Mouse (Mus musculus): ENCODE results near the gene Prr12. TPM values are rescaled to one million over a fixed set of nuclear protein-coding genes. Genes with fewer than 3 reads are reported as not detected.

The Prr12 gene
- polyA plus RNA-seq, 1 experiment from 2014 or later: 18.9 TPM

DNA sequence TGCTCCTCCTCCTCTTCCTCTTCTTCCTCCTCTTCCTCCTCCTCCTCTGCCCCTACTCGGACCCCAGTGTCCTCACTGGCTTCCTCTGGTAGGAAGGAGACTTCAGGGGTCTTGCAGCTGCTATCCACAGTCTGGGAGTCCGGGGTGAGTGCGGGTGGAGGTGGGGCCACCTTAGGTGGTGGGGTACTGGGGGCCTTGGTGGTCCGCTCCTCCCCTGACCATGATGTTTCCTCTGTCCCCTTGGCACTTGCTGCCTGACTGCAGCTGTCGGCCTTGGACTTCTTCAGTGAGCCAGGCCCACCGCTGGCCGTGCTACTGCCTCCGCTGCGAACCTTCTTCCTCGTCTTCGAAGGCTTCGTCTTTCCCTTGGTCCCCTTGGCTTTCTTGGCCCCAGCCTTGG lies 46.2 kb downstream of the Prr12 start:
- no peaks in the 10 kb centered on the region for H3K27me3 ChIP-seq (ENCODE audit: control insufficient read depth, insufficient read depth, low read length)
- peaks cover 96% of the 10 kb centered on the region for H3K36me3 ChIP-seq (ENCODE audit: control insufficient read depth, insufficient read depth, low read length)
- H3K9ac ChIP-seq (ENCODE audit: low read depth, low read length): no peak overlapping the region
- H3K4me3 ChIP-seq (ENCODE audit: low read length): no peak overlapping the region
- H3K9me3 ChIP-seq (ENCODE audit: control insufficient read depth, low read length): no peaks in the 10 kb centered on the region
- H3K4me1 ChIP-seq (ENCODE audit: control insufficient read depth, insufficient read depth, low read length): peaks cover 4% of the 10 kb centered on the region; the same call in 1 of the 2 replicates
- ATAC-seq (ENCODE audit: low FRiP score, low TSS enrichment): no peak
- no peak overlapping the region for H3K27ac ChIP-seq (ENCODE audit: low read depth, low read length)
- no peak overlapping the region for H3K4me2 ChIP-seq (replicated peaks; ENCODE audit: low read depth, low read length)
- WGBS: 94% methylated on average over 12 of the region's 12 CpGs

DNA sequence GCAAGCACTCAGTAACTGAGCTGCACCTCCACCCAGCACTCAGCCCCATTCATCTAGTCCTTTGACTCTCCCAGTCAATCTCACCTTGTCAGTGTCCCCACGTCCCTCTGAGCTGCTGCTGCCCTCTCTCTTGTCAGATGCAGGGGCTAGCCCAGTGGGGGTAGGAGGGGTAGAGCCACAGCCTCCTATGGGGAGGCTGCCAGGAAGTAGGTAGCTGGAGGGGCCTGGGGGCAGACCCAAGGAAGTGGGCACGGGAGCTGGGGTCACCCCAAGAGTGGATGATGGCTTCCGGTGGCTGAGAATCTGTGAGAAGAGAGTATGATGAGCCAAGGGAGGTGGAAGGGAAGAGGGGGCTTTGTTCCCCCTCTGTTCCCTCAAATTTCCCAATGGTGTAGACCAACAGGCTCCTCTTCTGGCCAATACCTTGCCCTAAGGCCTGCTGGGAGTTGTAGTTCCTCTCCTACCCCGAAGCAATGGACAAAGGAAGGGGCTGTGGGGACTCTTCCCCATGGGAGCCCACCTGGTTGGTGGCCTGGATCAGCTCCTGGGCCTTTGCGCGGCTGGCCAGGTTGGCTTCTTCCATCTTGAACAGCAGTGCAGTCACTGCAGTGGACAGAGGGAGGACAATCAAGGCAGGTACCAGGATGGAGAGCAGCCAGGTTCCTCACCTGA lies 47.2 kb downstream of the Prr12 start:
- Histone ChIP-seq H3K9me3 (ENCODE audit: control insufficient read depth, low read length) (no peaks in the 10 kb centered on the region), H3K27me3 (ENCODE audit: control insufficient read depth, insufficient read depth, low read length) (no peaks in the 10 kb centered on the region), H3K36me3 (ENCODE audit: control insufficient read depth, insufficient read depth, low read length) (peaks cover 97% of the 10 kb centered on the region), H3K4me3 (ENCODE audit: low read length) (no peak overlapping the region), H3K27ac (ENCODE audit: low read depth, low read length) (no peak overlapping the region), H3K4me1 (ENCODE audit: control insufficient read depth, insufficient read depth, low read length) (peaks cover 4% of the 10 kb centered on the region; the same call in 1 of the 2 replicates), H3K9ac (ENCODE audit: low read depth, low read length) (no peak overlapping the region), H3K4me2 (replicated peaks; ENCODE audit: low read depth, low read length) (no peak overlapping the region)
- ATAC-seq (ENCODE audit: low FRiP score, low TSS enrichment): no peak
- 84% methylated on average over 6 of the region's 6 CpGs for WGBS

DNA sequence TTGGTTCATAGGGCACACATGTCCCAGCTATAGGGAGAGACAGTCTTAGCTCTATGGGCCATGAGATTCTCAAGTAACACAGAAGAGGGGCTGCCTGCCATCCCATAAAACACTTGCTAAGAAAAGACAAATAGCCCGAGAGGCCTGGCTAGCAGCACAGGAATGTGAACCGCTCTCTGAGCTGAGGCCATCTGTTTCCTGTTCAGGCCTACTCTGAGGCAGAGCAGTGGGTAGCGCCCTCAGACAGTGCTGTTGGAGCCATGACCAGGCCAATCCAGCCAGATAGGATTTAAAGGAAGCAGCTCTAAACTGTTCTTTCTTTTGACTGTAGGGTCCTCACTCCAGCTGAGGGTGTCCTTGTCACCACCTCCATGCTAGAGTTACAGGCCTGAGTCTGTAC lies 48.1 kb downstream of the Prr12 start:
- Histone ChIP-seq H3K36me3 (ENCODE audit: control insufficient read depth, insufficient read depth, low read length) (peaks cover 97% of the 10 kb centered on the region), H3K27me3 (ENCODE audit: control insufficient read depth, insufficient read depth, low read length) (no peaks in the 10 kb centered on the region), H3K4me3 (ENCODE audit: low read length) (no peak overlapping the region), H3K4me2 (replicated peaks; ENCODE audit: low read depth, low read length) (no peak overlapping the region), H3K27ac (ENCODE audit: low read depth, low read length) (no peak overlapping the region), H3K9ac (ENCODE audit: low read depth, low read length) (no peak overlapping the region), H3K9me3 (ENCODE audit: control insufficient read depth, low read length) (no peaks in the 10 kb centered on the region), H3K4me1 (ENCODE audit: control insufficient read depth, insufficient read depth, low read length) (peaks cover 10% of the 10 kb centered on the region)
- 47% methylated on average over 3 of the region's 3 CpGs for WGBS
- no peak for ATAC-seq (ENCODE audit: low FRiP score, low TSS enrichment)

DNA sequence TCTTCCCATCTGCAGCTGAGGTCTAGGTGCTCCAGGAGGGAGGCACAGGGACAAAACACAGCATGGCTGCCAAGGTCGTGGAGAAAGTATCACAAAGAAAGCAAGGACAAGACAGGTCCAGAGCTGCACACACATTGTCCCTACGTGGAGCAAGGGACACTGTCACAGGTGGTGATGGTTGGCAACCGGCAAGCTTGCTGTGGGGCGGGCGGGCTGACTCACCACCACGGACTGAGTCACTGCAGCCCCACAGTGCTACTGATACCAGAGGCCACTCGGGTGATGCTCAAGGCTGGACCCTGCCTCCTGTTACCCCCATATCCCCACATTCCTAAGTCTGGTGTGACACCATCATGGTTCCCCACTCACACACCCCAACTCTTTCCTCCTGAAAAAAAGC lies 50.2 kb downstream of the Prr12 start:
- no peak overlapping the region for H3K4me3 ChIP-seq (ENCODE audit: low read length)
- H3K27ac ChIP-seq (ENCODE audit: low read depth, low read length): no peak overlapping the region
- H3K36me3 ChIP-seq (ENCODE audit: control insufficient read depth, insufficient read depth, low read length): peaks cover 76% of the 10 kb centered on the region
- H3K9me3 ChIP-seq (ENCODE audit: control insufficient read depth, low read length): no peaks in the 10 kb centered on the region
- H3K4me2 ChIP-seq (replicated peaks; ENCODE audit: low read depth, low read length): no peak overlapping the region
- 90% methylated on average over 7 of the region's 7 CpGs for WGBS
- ATAC-seq (ENCODE audit: low FRiP score, low TSS enrichment): no peak
- peaks cover 15% of the 10 kb centered on the region for H3K4me1 ChIP-seq (ENCODE audit: control insufficient read depth, insufficient read depth, low read length)
- H3K9ac ChIP-seq (ENCODE audit: low read depth, low read length): no peak overlapping the region
- no peaks in the 10 kb centered on the region for H3K27me3 ChIP-seq (ENCODE audit: control insufficient read depth, insufficient read depth, low read length)

DNA sequence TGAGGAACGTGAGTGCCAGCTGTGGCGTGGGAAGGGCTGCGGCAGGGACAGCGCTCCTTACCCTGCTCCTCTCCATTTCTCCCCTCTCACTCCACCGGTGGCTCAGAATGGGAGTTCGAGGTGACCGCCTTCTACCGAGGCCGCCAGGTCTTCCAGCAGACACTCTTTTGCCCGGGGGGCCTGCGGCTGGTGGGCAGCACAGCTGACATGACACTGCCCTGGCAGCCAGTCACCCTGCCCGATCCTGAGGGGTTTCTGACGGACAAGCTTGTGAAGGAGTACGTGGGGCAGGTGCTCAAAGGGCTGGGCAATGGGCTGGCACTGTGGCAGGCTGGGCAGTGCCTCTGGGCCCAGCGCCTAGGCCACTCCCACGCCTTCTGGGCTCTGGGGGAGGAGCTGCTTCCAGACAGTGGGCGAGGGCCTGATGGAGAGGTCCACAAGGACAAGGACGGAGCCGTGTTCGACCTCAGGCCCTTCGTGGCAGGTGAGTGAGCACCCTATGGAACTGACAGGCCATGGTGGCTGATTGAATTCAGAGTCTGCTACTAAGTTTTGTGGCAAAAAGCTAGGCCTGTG lies 52.1 kb downstream of the Prr12 start:
- H3K9ac ChIP-seq (ENCODE audit: low read depth, low read length): no peak overlapping the region
- 79% methylated on average over 21 of the region's 21 CpGs for WGBS
- no peak for ATAC-seq (ENCODE audit: low FRiP score, low TSS enrichment)
- no peaks in the 10 kb centered on the region for H3K27me3 ChIP-seq (ENCODE audit: control insufficient read depth, insufficient read depth, low read length)
- no peaks in the 10 kb centered on the region for H3K9me3 ChIP-seq (ENCODE audit: control insufficient read depth, low read length)
- no peak overlapping the region for H3K27ac ChIP-seq (ENCODE audit: low read depth, low read length)
- no peak overlapping the region for H3K4me2 ChIP-seq (replicated peaks; ENCODE audit: low read depth, low read length)
- peaks cover 28% of the 10 kb centered on the region for H3K4me1 ChIP-seq (ENCODE audit: control insufficient read depth, insufficient read depth, low read length)
- peaks cover 62% of the 10 kb centered on the region for H3K36me3 ChIP-seq (ENCODE audit: control insufficient read depth, insufficient read depth, low read length)
- no peak overlapping the region for H3K4me3 ChIP-seq (ENCODE audit: low read length)

DNA sequence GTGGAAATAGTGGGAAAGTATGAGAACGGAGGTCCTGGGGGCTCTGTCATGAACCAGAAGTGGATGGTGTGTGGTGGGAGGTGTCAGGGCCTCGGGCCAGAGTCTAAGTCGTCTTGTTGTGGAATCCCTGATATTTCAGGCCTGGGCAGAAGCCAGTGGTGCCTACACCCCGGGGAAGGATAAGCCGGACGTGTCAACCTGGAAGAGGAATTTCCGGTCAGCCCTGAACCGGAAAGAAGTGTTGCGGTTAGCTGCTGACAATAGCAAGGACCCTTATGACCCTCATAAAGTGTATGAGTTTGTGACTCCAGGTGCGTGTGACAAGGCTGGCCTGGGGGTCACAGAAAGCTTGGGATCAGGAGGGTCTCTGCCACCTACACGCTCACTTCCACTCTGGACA lies 52.9 kb downstream of the Prr12 start:
- no peak overlapping the region for H3K27ac ChIP-seq (ENCODE audit: low read depth, low read length)
- no peak overlapping the region for H3K9ac ChIP-seq (ENCODE audit: low read depth, low read length)
- WGBS: 63% methylated on average over 11 of the region's 11 CpGs

DNA sequence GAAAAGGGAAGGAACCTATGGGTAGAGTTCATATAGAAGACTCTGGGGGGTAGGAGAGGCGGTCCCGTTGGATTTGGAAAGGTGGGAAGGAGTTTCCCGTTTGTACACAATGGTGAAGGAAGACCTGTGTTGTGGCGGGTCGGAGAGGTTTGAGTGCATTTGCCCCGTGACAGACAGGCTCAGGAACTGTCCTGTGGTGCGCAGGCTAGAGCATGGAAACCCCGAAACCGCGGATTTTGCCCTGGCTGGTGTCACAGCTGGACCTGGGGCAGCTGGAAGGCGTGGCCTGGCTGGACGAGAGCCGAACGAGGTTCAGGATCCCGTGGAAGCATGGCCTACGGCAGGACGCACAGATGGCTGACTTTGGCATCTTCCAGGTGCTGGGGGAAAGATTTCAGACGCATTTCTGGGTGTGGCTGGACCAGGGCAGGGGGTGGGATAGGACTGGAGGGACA lies 54.2 kb downstream of the Prr12 start, which contains the start of gene Bcl2l12:
Gene Bcl2l12, minus strand, starts transcription at position 212 of the 455 bp plus-strand sequence.
- peak within 1 kb of the TSS; percentile 77 for H3K9ac ChIP-seq (ENCODE audit: low read depth, low read length)
- H3K4me3 ChIP-seq (ENCODE audit: low read length): peak within 1 kb of the TSS; percentile 79
- 2% methylated on average over 18 of the region's 18 CpGs for WGBS
- peak within 1 kb of the TSS; percentile 78 for H3K27ac ChIP-seq (ENCODE audit: low read depth, low read length)
- no peaks in the 10 kb centered on the region for H3K27me3 ChIP-seq (ENCODE audit: control insufficient read depth, insufficient read depth, low read length)
- peak within 1 kb of the TSS; percentile 91 for H3K4me2 ChIP-seq (replicated peaks; ENCODE audit: low read depth, low read length)
- peaks cover 28% of the 10 kb centered on the region for H3K4me1 ChIP-seq (ENCODE audit: control insufficient read depth, insufficient read depth, low read length)
- H3K9me3 ChIP-seq (ENCODE audit: control insufficient read depth, low read length): no peaks in the 10 kb centered on the region
- 0 out of 2 replicates have a peak, but pooled peaks have one; percentile 12 for ATAC-seq (ENCODE audit: low FRiP score, low TSS enrichment)
- H3K36me3 ChIP-seq (ENCODE audit: control insufficient read depth, insufficient read depth, low read length): peaks cover 64% of the 10 kb centered on the region

More for the DNA sequence above, 52.9 kb downstream of the Prr12 start:
- H3K9me3 ChIP-seq (ENCODE audit: control insufficient read depth, low read length): no peaks in the 10 kb centered on the region
- no peak for ATAC-seq (ENCODE audit: low FRiP score, low TSS enrichment)
- peaks cover 63% of the 10 kb centered on the region for H3K36me3 ChIP-seq (ENCODE audit: control insufficient read depth, insufficient read depth, low read length)
- no peak overlapping the region; the same call in 1 of the 2 replicates for H3K4me2 ChIP-seq (replicated peaks; ENCODE audit: low read depth, low read length)
- no peak overlapping the region for H3K4me3 ChIP-seq (ENCODE audit: low read length)
- H3K27me3 ChIP-seq (ENCODE audit: control insufficient read depth, insufficient read depth, low read length): no peaks in the 10 kb centered on the region
- peaks cover 28% of the 10 kb centered on the region for H3K4me1 ChIP-seq (ENCODE audit: control insufficient read depth, insufficient read depth, low read length)

DNA sequence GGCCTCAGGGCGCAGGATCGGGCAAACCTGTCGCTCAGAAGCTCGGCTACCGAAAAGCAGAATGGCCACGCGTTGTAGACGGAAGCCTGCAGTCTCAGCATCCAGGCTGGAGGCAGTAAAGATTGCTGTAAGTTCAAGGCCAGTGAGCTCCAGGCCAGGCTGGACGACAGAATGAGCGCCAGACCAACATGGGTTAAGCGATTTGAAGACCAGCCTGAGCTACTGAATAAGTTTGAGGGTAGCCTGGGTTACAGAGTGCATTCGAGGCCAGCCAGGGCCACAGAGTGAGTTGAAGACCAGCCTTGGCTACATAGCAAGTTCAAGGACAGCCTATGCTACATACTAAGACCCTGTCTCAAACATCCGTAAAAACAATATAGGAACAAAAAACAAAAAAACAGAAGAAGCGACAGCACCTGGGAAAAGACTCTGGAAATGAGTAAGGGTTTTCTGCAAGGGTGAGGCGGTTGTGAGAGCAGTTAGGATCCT lies 54.7 kb downstream of the Prr12 start:
- H3K4me3 ChIP-seq (ENCODE audit: low read length): peak overlapping the region; percentile 79
- H3K4me1 ChIP-seq (ENCODE audit: control insufficient read depth, insufficient read depth, low read length): peaks cover 28% of the 10 kb centered on the region
- ATAC-seq (ENCODE audit: low FRiP score, low TSS enrichment): peak; percentile 2; the same call in 1 of the 2 replicates
- H3K27ac ChIP-seq (ENCODE audit: low read depth, low read length): peak overlapping the region; percentile 78
- peak overlapping the region; percentile 91 for H3K4me2 ChIP-seq (replicated peaks; ENCODE audit: low read depth, low read length)
- peaks cover 64% of the 10 kb centered on the region for H3K36me3 ChIP-seq (ENCODE audit: control insufficient read depth, insufficient read depth, low read length)
- H3K9me3 ChIP-seq (ENCODE audit: control insufficient read depth, low read length): no peaks in the 10 kb centered on the region
- H3K9ac ChIP-seq (ENCODE audit: low read depth, low read length): peak overlapping the region; percentile 77
- WGBS: 4% methylated on average over 15 of the region's 15 CpGs
- H3K27me3 ChIP-seq (ENCODE audit: control insufficient read depth, insufficient read depth, low read length): no peaks in the 10 kb centered on the region

Measured in kidney, embryonic 14.5 days (tissue).